Mouse (Mus musculus) left cerebral cortex, adult 9 months (tissue): ENCODE results near the gene Dhx57.
A peak's percentile ranks its signal among the peaks of the same experiment; 100 is the strongest.
"Not testable (repeated sequence)": the region's sequence is repeated elsewhere in the genome, so short reads cannot be mapped to it uniquely, and the experiment has no call there.

Experiments
- DNase-seq, 2 experiments: peaks; one replicate each; pipeline ENCODE4 v3.0.0; 2022; ENCODE audit warnings: low spot score in 2 of 2

Gene Dhx57

GRCm38 (mm10) chr17:80254421-80254820, 35.9 kb downstream of the Dhx57 start:
- no peak for DNase-seq

GRCm38 (mm10) chr17:80252757-80253525, 37.3 kb downstream of the Dhx57 start:
- no peak for DNase-seq

GRCm38 (mm10) chr17:80243116-80243515, 47.2 kb downstream of the Dhx57 start:
- DNase-seq, result no peak

GRCm38 (mm10) chr17:80241594-80241993, 48.7 kb downstream of the Dhx57 start:
- DNase-seq, result no peak

GRCm38 (mm10) chr17:80237475-80237874, 52.8 kb downstream of the Dhx57 start:
- no peak for DNase-seq

- no peak for DNase-seq
Measured at GRCm38 (mm10) chr17:80236805-80237204, 53.5 kb downstream of the Dhx57 start.

- DNase-seq, result no peak
Measured at GRCm38 (mm10) chr17:80235477-80235876, 54.8 kb downstream of the Dhx57 start.

GRCm38 (mm10) chr17:80234376-80234775, 55.9 kb downstream of the Dhx57 start:
- no peak for DNase-seq

- DNase-seq, result no peak
Measured at GRCm38 (mm10) chr17:80233844-80234243, 56.4 kb downstream of the Dhx57 start.

GRCm38 (mm10) chr17:80229396-80229795, 60.9 kb downstream of the Dhx57 start:
- DNase-seq, result no peak

GRCm38 (mm10) chr17:80225142-80225541, 65.1 kb downstream of the Dhx57 start:
- DNase-seq, result not testable (repeated sequence)

GRCm38 (mm10) chr17:80224326-80225116, 65.8 kb downstream of the Dhx57 start, which contains the start of gene Gemin6:
Gemin6 (plus strand) TSS chr17:80224441.
- DNase-seq, result peak; percentile 76 to 88

- DNase-seq, result no peak
Measured at GRCm38 (mm10) chr17:80223829-80224228, 66.4 kb downstream of the Dhx57 start.

GRCm38 (mm10) chr17:80221890-80222628, 68.2 kb downstream of the Dhx57 start:
- no peak for DNase-seq

- no peak for DNase-seq
Measured at GRCm38 (mm10) chr17:80221202-80221601, 69.1 kb downstream of the Dhx57 start.

- DNase-seq, result no peak
Measured at GRCm38 (mm10) chr17:80220131-80220530, 70.1 kb downstream of the Dhx57 start.

- DNase-seq, result not testable (repeated sequence)
Measured at GRCm38 (mm10) chr17:80213998-80214397, 76.3 kb downstream of the Dhx57 start.

- peak; percentile 94 to 98 for DNase-seq
Measured at GRCm38 (mm10) chr17:80206671-80207581, 83.3 kb downstream of the Dhx57 start, which contains the start of the genes Srsf7 and Ttc39d. Srsf7 (minus strand) TSS chr17:80207307. Ttc39d (plus strand) TSS chr17:80207460.

GRCm38 (mm10) chr17:80206301-80206670, 84.0 kb downstream of the Dhx57 start:
- no peak for DNase-seq

GRCm38 (mm10) chr17:80205657-80206056, 84.6 kb downstream of the Dhx57 start:
- no peak for DNase-seq
